Mouse (Mus musculus) limb, embryonic 12.5 days (tissue): ENCODE data around the gene Mbtps2. TPM values are rescaled to one million over a fixed set of nuclear protein-coding genes. Genes with fewer than 3 reads are reported as not detected.

Experiments
- ATAC-seq: fragments of 200-750 bp; cut with Nextera tagmentation; 2 replicates; pipeline ENCODE4 v1.8.0; 2017; ENCODE audit warnings: low read depth, moderate TSS enrichment; ENCODE audit not compliant: insufficient number of reproducible peaks, insufficient read depth, low FRiP score, low TSS enrichment
- H3K27ac ChIP-seq: fragments of 300-500 bp; sonication (generic); 2 replicates; pipeline ENCODE4 v1.5.1; 2016; ENCODE audit warnings: mild to moderate bottlenecking, moderate library complexity
- H3K27me3 ChIP-seq: fragments of 300-500 bp; sonication (generic); 2 replicates; pipeline ENCODE4 v1.6.1; 2016; ENCODE audit warnings: mild to moderate bottlenecking, moderate library complexity
- H3K36me3 ChIP-seq: fragments of 300-500 bp; sonication (generic); 2 replicates; pipeline ENCODE4 v1.6.1; 2016; ENCODE audit warnings: mild to moderate bottlenecking, moderate library complexity
- H3K4me1 ChIP-seq: fragments of 300-500 bp; sonication (generic); replicated peaks from 2 replicates; pipeline ENCODE4 v1.6.1; 2016
- H3K4me2 ChIP-seq: fragments of 300-500 bp; sonication (generic); 2 replicates; pipeline ENCODE4 v1.6.1; 2016; ENCODE audit warnings: mild to moderate bottlenecking, moderate library complexity
- H3K4me3 ChIP-seq: fragments of 300-500 bp; sonication (generic); replicated peaks from 2 replicates; pipeline ENCODE4 v1.5.1; 2016; ENCODE audit warnings: mild to moderate bottlenecking
- H3K9ac ChIP-seq: fragments of 300-500 bp; sonication (generic); replicated peaks from 2 replicates; pipeline ENCODE4 v1.6.1; 2016; ENCODE audit warnings: mild to moderate bottlenecking, moderate library complexity
- H3K9me3 ChIP-seq: fragments of 300-500 bp; sonication (generic); 2 replicates; pipeline ENCODE4 v1.6.1; 2016; ENCODE audit warnings: mild to moderate bottlenecking, moderate library complexity
- WGBS: fragments of 180-500 bp; shearing (Covaris S2); methylation state at CpG from one replicate; pipeline ENCODE4 v1.1.7; 2016; 5-methylcytosine and 5-hydroxymethylcytosine counted together
- polyA plus RNA-seq: library from polyadenylated mRNA; unstranded; fragments of >200 nt; fragmentation: Nextera tagmentation; extraction: Ambion mirVana; gene quantifications from 2 replicates; pipeline ENCODE4 v1.2.1, GENCODE M21; 2016

Mbtps2 gene
- polyA plus RNA-seq, 1 experiment from 2014 or later, result 27.3 TPM

DNA sequence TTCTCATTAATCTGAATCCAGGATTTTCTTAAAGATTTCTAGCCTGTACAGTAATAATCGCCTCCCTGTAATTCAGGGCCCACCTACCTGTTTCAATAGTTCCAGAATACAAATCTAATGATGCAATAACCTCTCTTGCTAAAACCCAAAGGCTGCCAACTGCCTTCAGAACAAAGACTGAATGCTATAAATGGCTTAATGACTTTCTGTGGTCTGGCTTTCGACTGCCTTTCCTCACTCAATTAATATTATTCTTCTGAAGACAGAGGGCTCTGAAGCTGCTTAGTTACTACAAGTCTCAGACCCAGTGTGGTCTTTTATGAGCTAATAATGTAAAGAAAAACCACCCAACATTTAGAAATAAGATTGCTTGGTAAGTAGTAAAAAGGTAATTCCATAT is 96.6 kb downstream of the Mbtps2 start:
- WGBS, result 46% methylated on average over 2 of the region's 2 CpGs
- no peak overlapping the region for H3K4me3 ChIP-seq
- no peak for ATAC-seq

DNA sequence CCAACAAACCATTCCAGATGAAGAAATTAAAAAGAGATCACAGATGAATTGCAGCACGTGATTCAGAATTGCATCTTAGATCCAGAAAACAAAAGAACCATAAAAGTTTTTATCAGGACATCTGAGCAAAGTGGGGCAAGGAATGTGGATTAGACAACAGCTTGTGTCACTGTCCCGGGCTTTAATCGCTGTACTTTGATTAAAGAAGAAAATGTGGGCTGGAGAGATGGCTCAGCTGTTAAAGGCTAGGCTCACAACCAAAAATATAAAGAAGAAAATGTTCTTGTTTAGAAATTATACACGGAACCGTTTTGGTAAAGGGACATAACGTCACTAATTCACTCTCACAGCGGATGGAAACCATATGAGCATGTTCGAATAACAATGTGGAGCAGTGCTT is 98.5 kb downstream of the Mbtps2 start:
- Histone ChIP-seq H3K36me3 (no peaks in the 10 kb centered on the region), H3K4me1 (no peaks in the 10 kb centered on the region), H3K4me3 (no peak overlapping the region), H3K9ac (no peak overlapping the region), H3K4me2 (no peak overlapping the region), H3K27me3 (peaks cover 9% of the 10 kb centered on the region; the same call in 1 of the 2 replicates), H3K27ac (no peak overlapping the region), H3K9me3 (no peaks in the 10 kb centered on the region)
- ATAC-seq, result no peak
- WGBS, result 76% methylated on average over 8 of the region's 8 CpGs

More for the DNA sequence above, 96.6 kb downstream of the Mbtps2 start:
- Histone ChIP-seq H3K9me3 (no peaks in the 10 kb centered on the region), H3K27me3 (peaks cover 9% of the 10 kb centered on the region; the same call in 1 of the 2 replicates), H3K27ac (no peak overlapping the region), H3K36me3 (no peaks in the 10 kb centered on the region), H3K4me2 (no peak overlapping the region), H3K4me1 (no peaks in the 10 kb centered on the region), H3K9ac (no peak overlapping the region)

DNA sequence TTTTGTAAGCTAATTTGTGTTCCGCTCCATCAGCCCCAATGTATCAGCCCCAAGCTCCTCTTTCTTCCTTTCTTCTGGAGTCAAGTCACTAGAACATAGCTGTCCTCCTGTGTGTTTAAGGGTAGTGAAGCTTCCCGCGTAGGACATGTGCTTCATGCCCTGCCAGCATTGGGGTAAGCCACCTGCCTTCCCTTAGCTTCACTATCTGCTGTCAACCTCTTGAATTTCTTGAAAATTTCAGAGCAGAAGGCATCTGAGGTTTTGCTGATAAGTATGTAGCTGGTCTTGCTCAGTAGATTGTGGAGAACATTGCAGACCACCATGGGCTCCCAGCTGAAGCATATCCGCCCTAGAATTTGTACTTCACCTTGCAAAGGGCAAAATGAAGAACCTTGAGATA is 105.4 kb downstream of the Mbtps2 start:
- Histone ChIP-seq H3K4me2 (no peak overlapping the region), H3K9me3 (no peaks in the 10 kb centered on the region), H3K36me3 (no peaks in the 10 kb centered on the region), H3K27ac (no peak overlapping the region), H3K27me3 (peaks cover 18% of the 10 kb centered on the region), H3K4me3 (no peak overlapping the region), H3K4me1 (0 out of 2 replicates have a peak, but pooled peaks cover 5% of the 10 kb centered on the region), H3K9ac (no peak overlapping the region)
- WGBS, result 90% methylated on average over 4 of the region's 4 CpGs
- no peak for ATAC-seq

DNA sequence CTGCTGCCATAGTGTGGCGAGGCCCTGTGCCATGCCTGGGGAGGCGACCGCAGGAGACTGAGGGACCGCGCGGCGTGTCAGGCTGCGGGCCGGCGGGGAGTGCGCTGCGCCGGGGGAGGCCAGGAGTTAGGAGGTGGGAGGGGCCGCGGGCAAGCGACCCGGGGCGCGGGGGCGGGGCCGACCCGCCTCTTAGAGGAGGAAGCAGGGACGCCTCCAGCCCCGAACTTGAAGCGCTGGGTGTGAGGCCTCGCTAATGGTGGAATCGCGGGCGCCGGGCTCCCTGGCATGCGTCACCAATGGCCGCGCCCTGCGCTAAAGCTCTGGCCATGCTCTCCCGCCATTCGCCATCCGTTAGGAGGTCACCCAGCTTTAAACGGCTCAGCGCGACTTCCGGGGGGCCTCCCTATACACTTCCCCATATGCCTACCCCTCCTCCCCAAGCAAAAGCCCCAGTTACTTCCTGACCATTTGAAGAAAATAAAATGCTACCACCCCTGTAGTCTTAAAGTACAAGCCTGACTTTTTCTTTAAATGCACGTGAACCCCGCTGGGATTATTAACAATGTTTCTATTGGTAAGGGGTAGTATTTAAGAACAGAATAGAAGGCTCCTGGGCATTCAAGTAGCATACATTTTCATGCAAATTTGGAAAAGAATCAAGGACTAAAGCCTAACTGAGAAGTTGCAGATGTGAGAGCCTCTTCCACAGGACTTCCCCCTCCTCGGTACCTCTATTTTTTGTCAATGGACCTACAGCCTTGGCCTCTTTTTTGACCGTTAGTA is 106.4 kb downstream of the Mbtps2 start, which contains the start of gene Sms:
TSS of gene Sms (minus strand) at position 344 of the 783 bp plus-strand sequence.
- WGBS, result 24% methylated on average over 34 of the region's 45 CpGs
- Histone ChIP-seq H3K27ac (peak within 1 kb of the TSS; percentile 83), H3K9ac (peak within 1 kb of the TSS; percentile 84), H3K36me3 (no peaks in the 10 kb centered on the region), H3K4me3 (peak within 1 kb of the TSS; percentile 65), H3K9me3 (no peaks in the 10 kb centered on the region), H3K4me2 (peak within 1 kb of the TSS; percentile 56), H3K27me3 (peaks cover 18% of the 10 kb centered on the region), H3K4me1 (0 out of 2 replicates have a peak, but pooled peaks cover 5% of the 10 kb centered on the region)
- peak; percentile 88 for ATAC-seq

DNA sequence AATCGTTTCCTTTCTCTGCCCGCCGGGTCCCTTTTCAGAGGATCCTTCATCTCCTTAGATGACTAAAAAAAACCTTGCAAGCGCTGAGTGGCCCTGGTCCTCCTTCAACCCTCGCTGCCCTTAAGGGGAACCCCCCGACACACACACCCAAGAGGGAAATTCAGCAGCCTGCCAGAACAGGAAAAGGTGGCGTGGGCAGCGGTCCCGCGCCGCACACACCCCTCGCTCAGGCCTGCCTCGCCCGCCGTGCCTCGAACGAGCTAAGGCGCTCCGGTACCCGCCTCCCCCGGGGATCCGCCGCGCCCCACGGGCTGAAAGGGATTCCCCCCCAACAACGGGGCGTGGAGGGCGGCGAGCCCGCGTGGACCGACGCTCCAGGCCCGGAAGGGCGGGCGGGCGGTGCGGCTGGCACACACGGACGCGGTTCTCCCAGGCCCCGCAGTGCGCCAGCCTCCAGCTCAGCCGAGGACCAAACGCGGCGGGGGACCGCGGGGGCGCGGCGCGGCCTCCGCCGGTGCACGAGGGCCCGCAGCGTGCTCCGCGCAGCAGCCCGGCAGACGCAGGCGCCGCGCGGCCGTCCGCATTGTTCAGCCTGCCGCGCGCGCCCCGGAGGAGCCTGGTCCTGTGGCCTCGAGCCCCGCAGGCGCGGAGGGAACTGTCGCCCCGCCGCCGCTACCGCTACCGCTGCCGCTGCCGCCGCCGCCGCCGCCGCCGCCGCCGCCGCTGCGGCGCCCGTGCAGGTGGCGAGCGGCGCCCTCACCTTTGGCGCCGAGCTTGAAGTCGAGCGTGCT is 107.2 kb downstream of the Mbtps2 start:
- H3K9me3 ChIP-seq, result no peaks in the 10 kb centered on the region
- 22% methylated on average over 64 of the region's 104 CpGs for WGBS
- peaks cover 18% of the 10 kb centered on the region for H3K27me3 ChIP-seq
- 0 out of 2 replicates have a peak, but pooled peaks cover 5% of the 10 kb centered on the region for H3K4me1 ChIP-seq
- H3K27ac ChIP-seq, result peak overlapping the region; percentile 83
- H3K36me3 ChIP-seq, result no peaks in the 10 kb centered on the region
- peak; percentile 48; the same call in 1 of the 2 replicates for ATAC-seq
- H3K4me2 ChIP-seq, result peak overlapping the region; percentile 56
- peak overlapping the region; percentile 84 for H3K9ac ChIP-seq
- H3K4me3 ChIP-seq, result peak overlapping the region; percentile 65

- Histone ChIP-seq H3K36me3 (no peaks in the 10 kb centered on the region), H3K4me3 (peak overlapping the region; percentile 65), H3K27me3 (peaks cover 18% of the 10 kb centered on the region), H3K4me2 (peak overlapping the region; percentile 56), H3K27ac (peak overlapping the region; percentile 83; the same call in 1 of the 2 replicates), H3K4me1 (0 out of 2 replicates have a peak, but pooled peaks cover 5% of the 10 kb centered on the region), H3K9ac (peak overlapping the region; percentile 84), H3K9me3 (no peaks in the 10 kb centered on the region)
- no peak for ATAC-seq
- 16% methylated on average over 12 of the region's 12 CpGs for WGBS
Observed at GRCm38 (mm10) chrX:157490769-157491144, 107.8 kb downstream of the Mbtps2 start.

DNA sequence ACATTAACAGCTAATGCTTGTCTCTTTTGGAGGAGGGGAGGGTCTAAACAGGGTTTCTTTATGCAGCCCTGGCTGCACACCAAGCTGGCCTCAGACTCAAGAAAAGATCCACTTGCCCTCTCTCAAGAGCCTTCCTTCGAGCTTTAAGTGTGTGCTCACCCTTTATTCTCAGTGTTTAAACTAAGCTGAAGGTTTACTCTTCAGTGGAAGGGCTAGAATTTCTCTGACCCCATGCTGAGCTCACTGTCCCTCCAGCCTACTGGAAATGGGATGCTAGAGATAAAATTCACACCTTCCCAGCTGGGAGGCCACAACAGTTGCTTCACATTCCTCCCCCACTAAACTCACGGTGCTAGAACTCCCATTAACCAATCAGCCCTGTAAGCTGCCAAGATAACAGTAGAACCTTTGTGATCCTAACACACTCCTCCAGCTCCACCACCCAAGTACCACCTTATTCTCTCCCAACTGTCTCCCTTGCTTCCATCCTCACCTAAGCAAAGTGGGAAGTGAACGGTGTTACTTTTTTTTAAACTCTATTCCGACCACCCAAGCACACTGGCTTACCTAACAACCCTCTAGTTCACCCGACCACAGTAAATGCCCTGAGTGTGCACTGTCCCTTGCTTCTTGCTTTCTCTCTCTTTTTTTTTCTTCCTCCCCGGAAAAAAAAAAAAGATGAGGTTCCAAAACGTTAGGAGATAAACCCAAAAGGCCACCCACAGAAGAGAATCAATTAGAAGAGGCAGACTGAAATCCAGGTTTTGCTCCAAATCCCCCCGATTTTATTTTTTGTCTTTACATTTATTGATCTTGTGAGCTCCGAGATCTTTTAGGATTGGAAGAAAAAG is 108.4 kb downstream of the Mbtps2 start:
- H3K9ac ChIP-seq, result no peak overlapping the region
- ATAC-seq, result no peak

DNA sequence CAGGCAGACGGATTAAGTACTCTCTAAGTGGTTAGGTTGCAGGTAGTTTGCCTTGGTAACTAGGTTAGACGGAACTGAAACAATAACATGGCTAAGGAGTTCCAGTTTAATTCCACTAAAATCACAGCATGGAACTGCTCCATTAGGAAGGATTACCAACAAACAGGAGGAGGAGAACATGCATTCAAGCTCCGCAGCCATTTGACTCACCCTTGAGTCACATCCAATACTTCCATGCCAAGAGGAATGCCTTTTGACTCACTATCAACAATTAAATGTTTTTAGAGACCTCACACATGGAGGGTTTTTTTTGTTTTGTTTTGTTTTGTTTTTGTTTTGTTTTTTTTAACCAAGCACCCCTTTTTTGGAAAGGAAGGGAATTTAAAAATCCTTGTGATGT is 109.7 kb downstream of the Mbtps2 start:
- no peak overlapping the region for H3K4me2 ChIP-seq
- no peak for ATAC-seq
- WGBS, result 75% methylated on average over 3 of the region's 3 CpGs

More for the DNA sequence above, 108.4 kb downstream of the Mbtps2 start:
- Histone ChIP-seq H3K4me2 (peak overlapping the region; percentile 56), H3K4me1 (0 out of 2 replicates have a peak, but pooled peaks cover 5% of the 10 kb centered on the region), H3K9me3 (no peaks in the 10 kb centered on the region), H3K27ac (no peak overlapping the region), H3K27me3 (peaks cover 18% of the 10 kb centered on the region), H3K36me3 (no peaks in the 10 kb centered on the region), H3K4me3 (peak overlapping the region; percentile 65)
- WGBS, result 18% methylated on average over 9 of the region's 9 CpGs

DNA sequence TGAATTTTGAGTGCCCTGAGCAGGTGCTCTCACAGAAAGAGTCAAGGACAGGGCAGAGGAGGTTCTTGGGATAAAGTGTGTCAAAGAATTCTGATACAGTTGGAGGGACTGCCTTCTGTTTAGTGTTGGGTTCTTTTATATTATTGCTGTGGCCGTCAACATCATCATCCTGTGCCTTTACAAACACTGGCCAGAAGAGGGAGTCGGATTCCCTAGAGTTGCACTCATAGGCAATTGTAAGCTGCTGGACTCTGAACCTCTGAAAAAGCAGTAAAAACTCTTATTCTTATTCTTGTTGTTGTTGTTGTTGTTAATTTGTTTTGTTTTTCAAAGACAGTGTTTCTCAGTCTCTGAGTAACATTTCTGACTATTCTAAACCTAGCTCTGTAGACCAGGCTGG is 111.8 kb downstream of the Mbtps2 start:
- Histone ChIP-seq H3K4me1 (0 out of 2 replicates have a peak, but pooled peaks cover 5% of the 10 kb centered on the region), H3K36me3 (no peaks in the 10 kb centered on the region), H3K4me3 (no peak overlapping the region), H3K27me3 (peaks cover 13% of the 10 kb centered on the region), H3K4me2 (no peak overlapping the region), H3K9ac (no peak overlapping the region), H3K9me3 (no peaks in the 10 kb centered on the region), H3K27ac (no peak overlapping the region)
- 57% methylated on average over 2 of the region's 2 CpGs for WGBS
- no peak for ATAC-seq

More for the DNA sequence above, 109.7 kb downstream of the Mbtps2 start:
- no peak overlapping the region for H3K27ac ChIP-seq
- peaks cover 18% of the 10 kb centered on the region for H3K27me3 ChIP-seq
- H3K4me3 ChIP-seq, result no peak overlapping the region
- H3K36me3 ChIP-seq, result no peaks in the 10 kb centered on the region
- H3K4me1 ChIP-seq, result 0 out of 2 replicates have a peak, but pooled peaks cover 5% of the 10 kb centered on the region
- H3K9ac ChIP-seq, result no peak overlapping the region
- no peaks in the 10 kb centered on the region for H3K9me3 ChIP-seq
